Mouse (Mus musculus) cerebellum, adult 18-20 months (tissue): Measurements from ENCODE around the gene Nid2.

Source experiments
- DNase-seq, 2 experiments: peaks; one replicate each; pipeline ENCODE4 v3.0.0; 2021

Gene Nid2

GRCm38 (mm10) chr14:19788443-19788842, 37.4 kb downstream of the Nid2 start:
- DNase-seq: no peak

- DNase-seq: no peak
Measured at GRCm38 (mm10) chr14:19794881-19795280, 43.8 kb downstream of the Nid2 start.

GRCm38 (mm10) chr14:19796541-19797304, 45.7 kb downstream of the Nid2 start:
- no peak for DNase-seq

GRCm38 (mm10) chr14:19800485-19800884, 49.4 kb downstream of the Nid2 start:
- DNase-seq: no peak

- DNase-seq: no peak
Measured at GRCm38 (mm10) chr14:19801474-19802215, 50.6 kb downstream of the Nid2 start.

- DNase-seq: no peak
Measured at GRCm38 (mm10) chr14:19803222-19803621, 52.2 kb downstream of the Nid2 start.

GRCm38 (mm10) chr14:19803623-19804022, 52.6 kb downstream of the Nid2 start:
- DNase-seq: no peak

GRCm38 (mm10) chr14:19807339-19807738, 56.3 kb downstream of the Nid2 start:
- DNase-seq: no peak

- DNase-seq: no peak
Measured at GRCm38 (mm10) chr14:19807858-19808257, 56.8 kb downstream of the Nid2 start.

- DNase-seq: no peak
Measured at GRCm38 (mm10) chr14:19809934-19810333, 58.9 kb downstream of the Nid2 start.

- DNase-seq: no peak
Measured at GRCm38 (mm10) chr14:19813061-19813460, 62.0 kb downstream of the Nid2 start.

- peak; percentile 58 to 59 for DNase-seq
Measured at GRCm38 (mm10) chr14:19817949-19818348, 66.9 kb downstream of the Nid2 start.

- DNase-seq: no peak
Measured at GRCm38 (mm10) chr14:19821686-19822085, 70.6 kb downstream of the Nid2 start.

GRCm38 (mm10) chr14:19823321-19824142, 72.5 kb downstream of the Nid2 start, which contains the start of gene Rtraf:
Gene Rtraf, minus strand, starts transcription at chr14:19823824.
- peak; percentile 94 to 95 for DNase-seq

GRCm38 (mm10) chr14:19825481-19825880, 74.4 kb downstream of the Nid2 start:
- peak in 1 of 2 experiments; percentile 21 for DNase-seq

- DNase-seq: no peak
Measured at GRCm38 (mm10) chr14:19836289-19836688, 85.2 kb downstream of the Nid2 start.

GRCm38 (mm10) chr14:19839600-19840332, 88.7 kb downstream of the Nid2 start:
- DNase-seq: peak; percentile 71 to 83

GRCm38 (mm10) chr14:19853471-19853870, 102.4 kb downstream of the Nid2 start:
- no peak for DNase-seq

GRCm38 (mm10) chr14:19858279-19858678, 107.2 kb downstream of the Nid2 start:
- no peak for DNase-seq

GRCm38 (mm10) chr14:19858808-19859776, 108.0 kb downstream of the Nid2 start:
- peak; percentile 44 to 65 for DNase-seq

GRCm38 (mm10) chr14:19860281-19860680, 109.2 kb downstream of the Nid2 start:
- no peak for DNase-seq
